Mouse (Mus musculus) ZHBTc4 (cell line): ENCODE measurements around the gene Hist2h4.
A peak's percentile ranks its signal among the peaks of the same experiment; 100 is the strongest.
"Not testable (repeated sequence)": the region's sequence is repeated elsewhere in the genome, so short reads cannot be mapped to it uniquely, and the experiment has no call there.

Experiments
- DNase-seq: peaks from one replicate; pipeline ENCODE4 v3.0.0-alpha.2; 2011; ENCODE audit warnings: low read depth, low spot score

Gene Hist2h4

DNA sequence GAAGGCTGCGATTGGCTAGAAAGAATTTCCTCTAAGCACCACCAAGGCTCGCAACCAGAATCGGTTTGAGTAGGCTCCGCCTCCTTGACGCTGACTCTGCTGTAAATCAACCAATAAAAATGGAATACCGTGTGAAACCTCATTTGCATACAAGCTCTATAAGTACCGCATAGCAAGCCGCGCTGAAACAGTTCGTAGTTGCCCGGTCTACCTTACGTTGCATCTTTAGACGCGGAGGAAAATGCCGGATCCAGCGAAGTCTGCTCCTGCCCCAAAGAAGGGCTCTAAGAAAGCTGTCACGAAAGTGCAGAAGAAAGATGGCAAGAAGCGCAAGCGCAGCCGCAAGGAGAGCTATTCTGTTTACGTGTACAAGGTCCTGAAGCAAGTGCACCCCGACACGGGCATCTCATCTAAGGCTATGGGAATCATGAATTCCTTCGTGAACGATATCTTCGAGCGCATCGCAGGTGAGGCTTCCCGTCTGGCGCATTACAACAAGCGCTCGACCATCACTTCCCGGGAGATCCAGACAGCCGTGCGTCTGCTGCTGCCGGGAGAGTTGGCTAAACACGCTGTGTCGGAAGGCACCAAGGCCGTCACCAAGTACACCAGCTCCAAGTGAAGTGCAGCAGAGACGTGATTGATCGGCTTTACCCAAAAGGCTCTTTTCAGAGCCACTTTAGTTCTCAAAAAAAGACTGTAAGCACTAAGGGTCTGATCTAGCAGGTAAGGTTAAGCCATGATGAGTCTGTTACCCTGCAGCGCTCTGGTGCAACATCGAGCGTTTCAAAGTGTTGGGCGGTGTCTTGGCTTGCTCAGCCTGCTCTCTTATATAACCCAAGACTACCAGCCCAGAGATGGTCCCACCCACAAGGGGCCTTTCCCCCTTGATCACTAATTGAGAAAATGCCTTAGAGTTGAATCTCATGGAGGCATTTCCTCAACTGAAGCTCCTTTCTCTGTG lies 6.7 kb upstream of the Hist2h4 start, which contains the start of gene Hist2h2bb:
Gene Hist2h2bb (plus strand): TSS at position 242 of the 964 bp plus-strand sequence.
- peak; percentile 98 for DNase-seq

DNA sequence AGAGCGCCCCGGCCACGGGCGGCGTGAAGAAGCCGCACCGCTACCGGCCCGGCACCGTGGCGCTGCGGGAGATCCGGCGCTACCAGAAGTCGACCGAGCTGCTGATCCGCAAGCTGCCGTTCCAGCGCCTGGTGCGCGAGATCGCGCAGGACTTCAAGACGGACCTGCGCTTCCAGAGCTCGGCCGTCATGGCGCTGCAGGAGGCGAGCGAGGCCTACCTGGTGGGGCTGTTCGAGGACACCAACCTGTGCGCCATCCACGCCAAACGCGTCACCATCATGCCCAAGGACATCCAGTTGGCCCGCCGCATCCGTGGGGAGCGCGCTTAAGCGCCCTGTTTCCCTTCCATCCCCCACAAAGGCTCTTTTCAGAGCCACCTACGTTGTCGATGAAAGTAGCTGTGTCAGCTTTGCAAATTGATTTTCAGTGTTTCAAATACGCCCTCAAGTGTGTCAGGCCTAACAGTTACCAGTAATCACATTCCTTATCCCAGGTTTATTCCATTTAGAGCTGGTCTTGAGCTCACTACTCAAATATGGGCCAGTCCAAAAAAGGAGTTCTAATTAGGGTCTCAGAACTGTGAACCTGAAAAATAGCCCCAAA lies 5.8 kb upstream of the Hist2h4 start:
- DNase-seq = not testable (repeated sequence)

DNA sequence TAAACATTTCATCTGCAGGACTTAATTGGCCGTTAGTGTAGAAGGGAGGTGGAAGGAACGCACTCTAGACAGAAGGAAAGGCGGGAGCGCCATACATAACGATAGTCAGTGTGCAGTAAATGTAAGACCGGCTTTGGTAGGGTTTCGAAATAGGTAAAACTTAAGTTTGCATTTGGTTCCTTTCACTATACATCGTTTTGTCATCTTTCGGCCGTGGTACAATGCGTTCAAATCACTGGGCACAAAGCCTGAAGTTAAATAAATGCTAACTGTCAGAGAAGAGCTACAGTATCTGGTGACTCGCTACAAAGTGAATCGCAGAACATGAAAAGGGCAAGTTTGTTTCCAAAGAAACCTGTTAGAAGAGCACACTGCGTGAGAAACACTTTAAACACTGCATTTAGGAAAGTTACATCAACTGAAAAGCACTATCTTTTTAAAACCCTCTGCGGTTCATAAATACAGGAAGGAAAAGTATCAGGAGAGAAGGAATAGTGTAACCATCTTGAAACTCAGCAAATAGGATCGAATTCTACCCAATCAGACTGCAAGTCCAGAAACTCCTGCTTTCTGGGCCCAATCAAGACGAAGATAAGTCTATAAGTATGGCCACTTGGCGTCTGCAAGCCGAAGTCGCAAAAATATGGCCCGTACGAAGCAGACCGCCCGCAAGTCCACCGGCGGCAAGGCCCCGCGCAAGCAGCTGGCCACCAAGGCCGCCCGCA lies 5.1 kb upstream of the Hist2h4 start, which contains the start of gene Hist2h3b:
Gene Hist2h3b (plus strand): TSS at position 604 of the 725 bp plus-strand sequence.
- DNase-seq = peak; percentile 87

DNA sequence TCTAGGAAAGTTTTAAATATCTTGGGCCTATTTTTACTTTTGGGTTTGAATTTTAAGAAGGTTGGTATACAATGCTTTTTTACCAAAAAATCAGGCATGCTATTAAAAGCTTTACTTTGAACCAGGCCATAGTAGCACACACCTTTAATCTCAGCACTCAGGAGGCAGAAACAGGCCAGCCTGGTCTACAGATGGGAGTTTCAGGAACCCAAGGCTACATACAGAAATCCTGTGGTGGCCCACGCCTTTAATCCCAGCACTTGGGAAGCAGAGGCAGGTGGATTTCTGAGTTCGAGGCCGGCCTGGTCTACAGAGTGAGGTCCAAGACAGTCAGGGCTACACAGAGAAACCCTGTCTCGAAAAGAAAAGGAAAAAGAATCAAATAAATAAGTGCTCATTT lies 4.4 kb upstream of the Hist2h4 start:
- DNase-seq = no peak

DNA sequence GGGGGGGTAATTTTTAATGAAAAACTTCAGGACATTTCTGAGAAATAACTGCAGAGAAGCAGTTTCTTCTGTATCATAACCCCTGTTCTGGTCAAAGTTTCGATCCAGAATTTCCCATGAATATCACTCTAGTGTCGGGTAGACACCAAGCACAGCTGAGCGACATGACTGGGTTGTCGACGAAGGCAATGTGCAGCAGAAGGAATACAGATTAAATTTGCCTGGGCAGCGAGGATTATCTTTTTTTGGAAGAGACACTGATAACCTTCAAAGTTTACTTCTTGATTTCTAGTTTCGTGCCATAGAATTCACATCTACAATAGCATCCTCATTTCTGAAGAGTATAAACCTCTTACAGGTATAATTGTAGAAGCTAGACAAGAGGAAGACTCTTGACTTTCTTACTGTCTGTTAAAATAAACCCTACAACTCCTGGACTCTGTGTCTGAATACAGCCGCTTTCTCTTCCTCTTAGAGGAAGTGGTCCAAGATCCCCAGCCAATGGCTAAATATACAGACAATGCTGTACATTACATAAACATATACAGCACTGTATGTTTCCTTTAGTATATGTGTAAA lies 3.1 kb upstream of the Hist2h4 start:
- DNase-seq = no peak

DNA sequence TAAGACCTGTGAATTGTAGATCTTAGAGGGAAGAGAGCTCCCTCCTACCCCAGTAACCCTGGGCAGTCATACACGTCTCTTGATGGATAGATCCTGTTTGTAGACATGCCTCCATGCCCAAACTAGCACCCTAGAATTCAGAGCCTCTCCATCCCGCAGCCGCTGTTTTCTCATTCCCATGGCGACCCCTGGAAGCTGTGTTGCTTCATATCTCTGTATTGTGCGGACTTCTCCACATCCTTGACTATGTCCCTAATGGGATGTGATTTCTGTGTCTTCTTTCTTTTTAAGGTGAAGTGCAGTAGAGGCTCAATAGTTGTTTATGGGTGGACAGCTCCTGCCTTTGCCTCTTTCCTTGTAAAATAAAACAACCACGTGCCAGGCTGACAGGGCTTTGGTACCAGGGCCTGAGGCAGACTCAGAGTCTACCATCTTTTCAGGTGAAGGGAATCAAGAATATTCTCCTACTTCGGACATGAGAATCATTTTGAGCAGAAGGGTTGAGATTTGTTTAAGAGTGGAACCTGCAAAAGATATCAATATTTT lies 1.4 kb upstream of the Hist2h4 start:
- no peak for DNase-seq

DNA sequence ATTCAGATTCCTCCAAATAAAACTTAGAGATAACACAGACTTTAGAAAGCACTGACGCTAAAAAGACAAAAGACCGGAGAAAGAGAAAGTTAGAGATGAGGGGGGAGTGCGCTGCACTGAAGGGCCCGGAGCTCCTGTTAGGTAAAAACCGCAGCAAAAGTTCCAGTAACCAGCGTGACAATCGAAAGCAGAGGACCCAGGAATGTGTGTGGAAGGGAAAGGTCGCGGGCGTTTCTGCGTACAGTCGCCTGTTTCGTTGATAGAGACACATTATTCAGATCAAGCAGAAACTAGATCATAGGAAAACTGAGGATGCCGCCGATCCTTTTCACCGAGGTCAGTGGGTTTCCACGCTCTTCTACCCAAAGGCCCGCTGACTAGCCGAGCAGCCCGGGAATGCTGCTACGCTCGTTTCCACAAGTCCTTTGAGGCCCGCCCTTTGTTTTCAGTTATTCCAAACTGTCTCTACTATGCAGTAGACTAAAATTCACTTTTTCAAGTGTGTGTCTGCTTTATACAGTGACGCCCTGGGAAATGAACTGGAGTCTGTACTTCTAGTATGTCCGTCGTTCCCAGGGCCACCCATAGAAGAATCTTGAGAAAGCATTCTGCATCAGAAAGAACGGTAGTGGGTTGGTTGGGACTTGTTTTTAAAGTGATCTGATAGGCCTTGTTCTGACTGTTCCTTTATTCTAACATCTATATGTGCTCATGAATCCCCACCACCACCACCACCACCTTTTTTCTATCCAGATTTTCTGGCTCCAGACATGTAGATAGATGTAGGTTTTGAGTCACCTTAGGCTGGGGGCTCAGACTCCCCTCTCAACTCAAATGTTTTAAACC lies 670 bp upstream of the Hist2h4 start:
- DNase-seq = peak; percentile 69

DNA sequence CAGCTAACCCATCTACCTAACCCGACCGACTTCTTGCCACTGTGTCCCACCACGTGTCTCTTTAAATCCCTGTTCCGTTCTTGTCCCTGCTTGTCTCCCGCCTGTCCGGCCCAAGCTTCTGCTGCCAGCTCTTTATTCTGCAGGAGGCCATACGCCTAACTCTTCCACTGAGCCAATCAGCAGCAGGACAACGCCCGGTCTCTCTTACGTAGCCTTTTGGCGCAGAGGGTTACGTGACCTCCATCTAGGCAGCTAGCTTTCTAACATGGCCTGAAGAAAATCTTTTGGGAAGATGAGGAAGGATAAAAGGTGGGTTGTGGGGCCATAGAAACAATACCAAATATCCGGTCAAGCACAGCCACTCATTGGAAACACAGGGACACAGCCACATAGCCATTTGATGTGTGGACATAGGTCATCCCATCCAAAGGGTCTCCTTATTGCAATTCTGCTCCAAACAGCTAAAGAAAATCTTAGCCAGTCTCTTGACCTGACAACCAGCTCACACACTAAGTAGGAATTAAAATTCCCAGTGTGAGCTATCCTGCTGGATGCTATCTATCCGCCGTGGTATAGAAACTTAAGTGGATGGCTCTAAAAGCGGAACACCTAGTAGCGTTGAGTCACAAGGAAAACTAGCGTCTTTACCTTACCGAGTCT lies 765 bp downstream of the Hist2h4 start:
- peak; percentile 91 for DNase-seq

DNA sequence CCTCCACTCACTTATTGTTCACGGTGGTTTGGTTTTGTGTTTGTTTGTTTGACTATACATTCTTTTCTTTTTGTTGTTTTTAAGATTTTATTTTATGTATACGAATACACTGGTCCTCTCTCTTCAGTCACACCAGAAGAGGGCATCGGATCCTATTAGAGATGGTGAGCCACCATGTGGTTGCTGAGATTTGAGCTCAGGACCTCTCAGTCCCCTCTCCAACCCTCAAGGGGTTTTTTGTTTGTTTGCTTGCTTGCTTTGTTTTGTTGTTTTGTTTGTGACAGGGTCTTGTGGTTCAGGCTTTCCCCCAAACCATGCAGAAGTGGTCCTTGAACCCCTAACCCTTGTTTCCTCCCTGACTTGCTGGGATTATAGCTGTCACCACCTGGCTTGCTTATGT lies 1.5 kb downstream of the Hist2h4 start:
- DNase-seq = no peak

DNA sequence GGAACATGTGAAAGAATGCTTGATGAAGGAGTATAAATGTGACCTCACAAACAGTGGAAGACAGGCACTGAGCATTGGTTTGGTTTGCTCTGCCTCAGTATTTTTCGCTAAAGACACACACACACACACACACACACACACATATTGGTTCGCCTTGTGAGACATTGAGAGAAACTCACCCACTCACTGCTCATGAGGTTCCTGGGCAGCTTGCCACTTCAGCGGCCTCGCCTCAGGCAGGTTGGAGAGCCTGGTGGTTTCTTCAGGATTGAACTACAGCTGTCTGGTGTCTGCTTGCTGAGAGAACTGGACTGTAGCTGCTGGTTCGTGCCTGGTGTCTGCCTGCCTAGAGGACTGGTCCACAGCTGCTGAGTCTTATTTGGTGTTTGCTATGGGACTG lies 2.9 kb downstream of the Hist2h4 start:
- no peak for DNase-seq

DNA sequence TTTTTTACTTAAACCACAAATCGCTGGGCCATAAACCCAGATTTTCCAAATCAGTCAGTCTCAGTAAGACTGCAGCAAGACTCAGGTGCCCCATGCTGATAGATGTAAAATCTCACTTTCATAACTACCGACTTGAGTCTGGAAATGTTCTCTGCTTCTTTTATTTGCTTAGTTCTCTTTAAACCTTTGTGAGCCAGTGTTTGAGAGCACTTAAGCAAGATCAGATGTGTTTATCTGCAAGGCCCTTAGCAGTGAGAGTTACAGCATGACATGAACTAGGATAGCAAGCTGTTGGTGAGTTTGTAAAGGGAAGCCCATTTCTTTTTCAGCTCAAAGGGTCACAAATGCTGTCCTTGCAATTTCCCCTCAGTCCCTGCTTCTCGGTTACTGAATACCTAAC lies 5.9 kb downstream of the Hist2h4 start:
- DNase-seq = no peak

DNA sequence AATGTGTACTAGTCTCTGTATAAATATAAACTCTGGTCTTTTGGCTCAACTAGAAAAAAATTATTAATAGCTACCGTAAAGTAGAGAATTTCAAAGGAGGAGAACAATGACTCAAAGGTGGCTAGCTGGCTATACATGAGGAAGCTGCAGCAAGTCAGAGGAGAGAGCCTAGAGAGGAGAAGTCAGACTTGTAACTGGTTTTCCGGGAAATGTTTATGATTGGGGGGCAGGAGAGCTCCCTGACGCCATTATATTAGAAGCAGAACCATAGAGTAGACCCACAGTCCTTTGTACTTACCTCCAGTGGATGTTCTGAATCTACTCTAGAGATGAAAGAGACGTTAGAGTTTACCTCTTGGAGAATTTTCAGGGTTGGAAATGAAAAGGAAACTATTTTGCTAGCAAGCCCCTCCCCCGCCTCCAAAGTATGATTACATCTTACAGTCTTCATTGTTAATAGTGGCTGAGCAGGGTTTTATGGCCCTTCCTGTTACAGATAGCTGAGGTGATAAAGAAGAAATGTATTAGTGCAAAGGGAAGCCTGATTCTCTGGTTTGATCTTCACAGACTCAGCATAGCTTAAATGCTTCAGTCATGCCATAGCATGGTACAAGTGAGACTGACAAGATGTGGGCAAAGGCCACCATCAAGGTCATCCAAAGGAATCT lies 7.1 kb downstream of the Hist2h4 start:
- no peak for DNase-seq

DNA sequence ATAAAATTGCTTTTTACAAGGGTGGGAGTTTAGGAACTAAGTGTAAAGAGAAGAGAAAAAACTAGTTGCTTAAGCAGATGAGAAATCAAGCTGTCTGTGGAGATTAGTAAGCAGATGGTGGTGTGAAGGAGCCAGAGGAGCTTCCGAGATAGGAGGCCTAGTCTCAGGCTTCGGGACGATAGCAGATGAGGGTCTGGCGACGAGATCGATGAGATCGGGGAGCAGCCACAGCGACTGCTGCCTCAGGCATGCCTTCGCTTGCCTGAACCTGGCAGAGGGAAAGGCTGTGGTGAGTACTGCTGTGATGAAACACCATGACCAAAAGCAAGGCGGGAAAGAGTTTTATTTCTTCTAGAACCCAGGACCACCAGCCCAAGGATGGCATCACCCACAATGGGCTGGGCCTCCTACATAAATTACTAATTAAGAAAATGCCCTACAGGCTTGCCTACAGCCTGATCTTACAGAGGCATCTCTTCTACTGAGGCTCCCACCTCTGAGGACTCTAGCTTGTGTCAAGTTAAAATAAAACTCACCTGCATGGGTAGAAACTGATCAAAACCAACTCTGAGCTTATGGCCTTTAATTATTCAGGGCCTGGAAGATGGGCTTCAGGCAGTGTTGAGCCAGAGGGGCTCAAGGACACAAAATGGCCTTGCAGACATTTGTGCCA lies 8.3 kb downstream of the Hist2h4 start:
- DNase-seq = peak; percentile 87

DNA sequence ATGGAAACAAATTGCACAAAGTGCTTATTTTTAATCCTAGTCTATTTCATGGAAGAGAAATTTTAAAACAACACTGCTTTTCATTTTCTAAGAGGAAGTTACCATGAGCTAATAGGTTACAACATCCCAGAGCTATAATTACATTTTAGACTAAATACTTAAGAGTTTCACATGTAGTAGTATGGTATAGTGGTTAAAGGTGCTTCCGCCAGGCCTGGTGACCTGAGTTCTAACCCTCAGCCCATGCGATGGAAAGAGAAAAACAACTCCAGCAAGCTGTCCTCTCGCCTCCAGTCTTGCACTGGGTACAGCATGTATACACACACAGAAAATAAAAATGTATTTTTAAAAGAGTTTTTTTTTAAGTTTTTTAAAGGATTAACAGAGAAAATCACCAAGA lies 11.3 kb downstream of the Hist2h4 start:
- no peak for DNase-seq

DNA sequence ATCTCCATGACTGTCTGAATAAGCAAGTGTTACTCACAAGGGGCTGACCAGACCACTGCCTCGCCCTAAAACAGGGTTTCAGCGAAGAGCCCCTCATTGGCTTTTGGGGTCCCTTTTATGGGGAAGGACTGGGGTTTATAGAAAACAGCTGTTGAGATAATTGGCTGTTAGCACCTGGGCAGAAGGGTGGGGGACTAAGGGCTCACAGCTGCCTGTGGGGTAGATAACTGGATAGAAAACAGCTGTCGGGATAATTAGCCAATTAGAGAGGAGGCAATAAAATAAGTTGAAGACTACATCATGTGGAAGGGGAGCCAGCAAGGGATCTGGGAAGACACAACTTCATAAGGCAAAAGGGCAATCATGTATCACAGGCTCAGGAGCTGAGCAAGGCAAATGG lies 12.2 kb downstream of the Hist2h4 start:
- DNase-seq = no peak

DNA sequence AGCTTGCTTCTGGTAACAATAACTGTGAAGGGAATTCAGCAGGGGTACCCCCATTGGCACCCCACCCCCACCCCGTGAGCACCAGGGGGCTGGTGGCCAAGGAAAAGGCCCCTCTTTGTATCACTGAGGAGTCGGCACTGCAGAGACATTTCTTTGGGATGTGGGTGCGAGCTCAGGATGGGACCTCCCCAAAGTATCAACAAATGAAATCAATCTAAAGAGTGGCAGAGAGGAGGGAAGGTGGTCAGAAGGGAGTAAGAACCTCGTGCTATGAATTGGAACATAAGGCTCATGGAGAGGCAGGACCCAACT lies 14.1 kb downstream of the Hist2h4 start:
- no peak for DNase-seq

DNA sequence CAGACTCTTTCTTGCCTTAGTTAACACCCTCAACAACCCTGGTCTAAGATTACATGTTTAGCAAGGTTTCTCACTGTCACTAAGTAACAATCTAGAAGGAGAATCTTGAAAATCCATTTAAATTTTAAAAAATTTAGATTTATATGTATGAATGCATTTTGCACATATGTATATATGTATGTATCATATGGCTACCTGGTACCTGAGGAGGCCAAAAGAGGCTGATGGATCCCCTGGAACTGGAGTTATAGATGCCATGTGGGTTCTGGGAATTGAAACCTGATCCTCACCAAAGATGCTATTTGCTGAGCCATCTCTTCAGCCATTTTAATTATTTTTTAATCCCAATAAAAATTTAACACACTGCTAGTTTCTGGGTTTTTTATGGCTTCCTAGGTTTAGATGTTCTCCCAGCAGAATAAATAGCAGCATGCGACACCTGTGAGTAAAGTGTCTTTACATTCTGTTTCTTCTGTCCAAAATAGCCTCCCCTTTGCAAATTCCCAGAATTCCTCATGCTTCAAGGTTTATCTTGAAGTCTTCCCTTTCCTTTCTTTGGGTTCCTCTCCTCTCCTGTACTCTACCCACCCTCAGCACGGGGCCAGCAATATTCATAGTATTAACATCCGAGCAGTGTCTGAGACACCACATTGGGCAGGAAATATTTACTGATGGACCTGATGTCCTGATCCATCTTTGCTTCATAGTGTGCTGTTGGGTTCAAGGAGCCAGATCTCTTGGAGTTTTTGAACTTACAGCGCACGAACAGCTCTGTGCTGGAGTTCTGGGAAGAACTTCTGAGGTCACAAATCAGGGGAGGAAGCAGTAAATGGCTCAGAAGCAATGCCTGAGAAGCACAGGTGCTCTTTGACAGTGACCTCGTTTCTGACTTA lies 14.7 kb downstream of the Hist2h4 start:
- peak; percentile 26 for DNase-seq
